29 mouse cellular contexts compared by ENCODE assay signal in genomic region chr2:76895327-76895726, GRCm38 (mm10).
"Had no signal": no experiment of that assay in that cellular context is flagged by ENCODE, and none has a peak within 500 bp of the region (broad histone marks: within the 10 kb centered on the region; RNA-seq: fewer than 3 reads in every experiment).

No protein-coding gene starts in this region.

- DNase-seq: left cerebral cortex, postnatal 4 days; liver; liver, embryonic 13.5 days; liver, postnatal 0 days; lung, adult 18-20 months; lung, adult 2 months; lung, embryonic 14.5 days; lung, postnatal 10 days; lung, postnatal 14 days; lung, postnatal 36 days; lung, postnatal 4 days; midbrain, embryonic 14.5 days had no signal

- H3K4me3 ChIP-seq: limb, embryonic 10.5 days; limb, embryonic 12.5 days; limb, embryonic 13.5 days; limb, embryonic 15.5 days; liver, embryonic 12.5 days; liver, embryonic 13.5 days; liver, embryonic 15.5 days; lung, embryonic 15.5 days; megakaryocyte, embryonic 14.5 days; midbrain, embryonic 10.5 days; midbrain, embryonic 12.5 days; midbrain, embryonic 13.5 days; midbrain, embryonic 15.5 days; neural tube, embryonic 12.5 days had no signal

- H3K27ac ChIP-seq: limb, embryonic 10.5 days; limb, embryonic 12.5 days; limb, embryonic 13.5 days; limb, embryonic 15.5 days; liver, embryonic 12.5 days; liver, embryonic 13.5 days; liver, embryonic 14.5 days; liver, embryonic 15.5 days; lung, embryonic 15.5 days; macrophage; midbrain, embryonic 10.5 days; midbrain, embryonic 12.5 days; midbrain, embryonic 13.5 days; midbrain, embryonic 15.5 days; neural tube, embryonic 12.5 days had no signal

- H3K9ac ChIP-seq: limb, embryonic 12.5 days; limb, embryonic 13.5 days; limb, embryonic 15.5 days; liver, embryonic 12.5 days; liver, embryonic 13.5 days; liver, embryonic 14.5 days; liver, embryonic 15.5 days; liver, postnatal 0 days; lung, embryonic 14.5 days; lung, embryonic 15.5 days; midbrain, embryonic 12.5 days; midbrain, embryonic 13.5 days; midbrain, embryonic 15.5 days; neural tube, embryonic 12.5 days had no signal

- H3K36me3 ChIP-seq: limb, embryonic 10.5 days; limb, embryonic 12.5 days; limb, embryonic 13.5 days; limb, embryonic 15.5 days; liver, embryonic 12.5 days; liver, embryonic 13.5 days; liver, embryonic 15.5 days; lung, embryonic 15.5 days; midbrain, embryonic 10.5 days; midbrain, embryonic 12.5 days; midbrain, embryonic 13.5 days; midbrain, embryonic 15.5 days; neural tube, embryonic 12.5 days had no signal

- H3K4me2 ChIP-seq: limb, embryonic 12.5 days; limb, embryonic 13.5 days; limb, embryonic 15.5 days; liver, embryonic 11.5 days; liver, embryonic 12.5 days; liver, embryonic 13.5 days; liver, embryonic 15.5 days; lung, embryonic 14.5 days; lung, embryonic 15.5 days; midbrain, embryonic 11.5 days; midbrain, embryonic 12.5 days; midbrain, embryonic 13.5 days; midbrain, embryonic 15.5 days; neural tube, embryonic 12.5 days had no signal

- H3K4me1 ChIP-seq: limb, embryonic 10.5 days; limb, embryonic 12.5 days; limb, embryonic 13.5 days; limb, embryonic 15.5 days; liver, embryonic 12.5 days; liver, embryonic 13.5 days; liver, embryonic 15.5 days; lung, embryonic 15.5 days; megakaryocyte, embryonic 14.5 days; midbrain, embryonic 10.5 days; midbrain, embryonic 12.5 days; midbrain, embryonic 13.5 days; midbrain, embryonic 15.5 days; neural tube, embryonic 12.5 days had no signal

- H3K27me3 ChIP-seq: limb, embryonic 12.5 days; limb, embryonic 13.5 days; limb, embryonic 15.5 days; liver, embryonic 12.5 days; liver, embryonic 13.5 days; liver, embryonic 15.5 days; lung, embryonic 15.5 days; megakaryocyte, embryonic 14.5 days; midbrain, embryonic 12.5 days; midbrain, embryonic 13.5 days; midbrain, embryonic 15.5 days; neural tube, embryonic 12.5 days had no signal
